Mouse (Mus musculus) hindbrain, embryonic 15.5 days (tissue): ENCODE data around the gene Abracl. TPM values are rescaled to one million over a fixed set of nuclear protein-coding genes. Genes with fewer than 3 reads are reported as not detected.
A peak's percentile ranks its signal among the peaks of the same experiment; 100 is the strongest.

Experiments used
- ATAC-seq: fragments of 200-750 bp; cut with Nextera tagmentation; 2 replicates; pipeline ENCODE4 v1.8.0; 2017; ENCODE audit warnings: low read depth, moderate number of reproducible peaks, moderate TSS enrichment; ENCODE audit not compliant: low FRiP score
- H3K27ac ChIP-seq: fragments of 300-500 bp; sonication (generic); replicated peaks from 2 replicates; pipeline ENCODE4 v1.5.1; 2015; ENCODE audit warnings: mild to moderate bottlenecking, inconsistent platforms
- H3K27me3 ChIP-seq: fragments of 300-500 bp; sonication (generic); 2 replicates; pipeline ENCODE4 v1.6.1; 2015; ENCODE audit warnings: control low read depth, inconsistent platforms
- H3K36me3 ChIP-seq: fragments of 300-500 bp; sonication (generic); 2 replicates; pipeline ENCODE4 v1.6.1; 2015; ENCODE audit warnings: control low read depth, inconsistent platforms
- H3K4me1 ChIP-seq: fragments of 300-500 bp; sonication (generic); replicated peaks from 2 replicates; pipeline ENCODE4 v1.6.1; 2015; ENCODE audit warnings: control low read depth, inconsistent platforms
- H3K4me2 ChIP-seq: fragments of 300-500 bp; sonication (generic); 2 replicates; pipeline ENCODE4 v1.6.1; 2015; ENCODE audit warnings: moderate library complexity, mild to moderate bottlenecking, inconsistent platforms
- H3K4me3 ChIP-seq: fragments of 300-500 bp; sonication (generic); 2 replicates; pipeline ENCODE4 v1.5.1; 2015; ENCODE audit warnings: mild to moderate bottlenecking, inconsistent platforms
- H3K9ac ChIP-seq: fragments of 300-500 bp; sonication (generic); 2 replicates; pipeline ENCODE4 v1.6.1; 2015; ENCODE audit warnings: inconsistent platforms
- H3K9me3 ChIP-seq: fragments of 300-500 bp; sonication (generic); 2 replicates; pipeline ENCODE4 v1.6.1; 2016; ENCODE audit warnings: control low read depth, inconsistent platforms
- WGBS: fragments of 180-500 bp; shearing (Covaris S2); methylation state at CpG from one replicate; pipeline ENCODE4 v1.1.7; 2015; 5-methylcytosine and 5-hydroxymethylcytosine counted together
- polyA plus RNA-seq: library from polyadenylated mRNA; unstranded; fragments of >200 nt; fragmentation: Nextera tagmentation; extraction: Ambion mirVana; gene quantifications from 2 replicates; pipeline ENCODE4 v1.2.1, GENCODE M21; 2015

Gene Abracl
- polyA plus RNA-seq, result 59.6 and 62.0 TPM in 2 replicates

DNA sequence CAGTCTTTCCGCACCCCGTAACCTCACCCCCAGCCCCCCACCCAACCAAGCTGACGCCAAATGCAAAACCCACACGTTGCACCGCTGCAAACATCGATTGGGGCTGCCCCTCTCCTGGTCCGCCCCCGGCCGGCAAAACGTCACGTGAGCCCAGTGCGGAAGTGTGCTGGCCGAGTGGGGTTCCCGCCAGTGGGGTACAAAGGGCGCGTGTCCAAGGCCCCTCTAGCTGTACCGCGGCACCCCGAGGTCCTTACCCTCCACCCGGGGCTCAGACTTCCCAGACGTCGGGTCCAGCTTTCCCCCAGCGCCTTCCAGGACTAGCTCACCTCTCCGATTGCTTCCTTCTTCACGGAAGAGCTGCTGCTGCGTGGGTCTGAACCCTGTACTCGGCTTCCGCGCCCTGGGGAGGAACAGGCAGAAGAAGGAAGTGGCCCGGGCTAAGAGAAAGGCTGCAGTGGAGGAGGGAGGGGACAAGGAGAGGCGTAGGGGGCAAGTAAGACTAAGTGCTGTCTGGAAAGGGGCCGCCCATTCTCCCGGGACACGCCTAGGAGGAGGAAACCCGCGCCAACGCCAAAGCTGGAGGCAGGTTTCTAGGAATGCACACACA lies at the start of gene Abracl:
Gene Abracl (minus strand): TSS at position 548 of the 607 bp plus-strand sequence.
- WGBS, result 0% methylated on average over 37 of the region's 37 CpGs
- H3K9me3 ChIP-seq, result no peaks in the 10 kb centered on the region
- ATAC-seq, result peak; percentile 95
- peak within 1 kb of the TSS; percentile 90 for H3K27ac ChIP-seq
- peak within 1 kb of the TSS; percentile 68 for H3K4me3 ChIP-seq
- no peaks in the 10 kb centered on the region for H3K27me3 ChIP-seq
- H3K4me1 ChIP-seq, result peaks cover 14% of the 10 kb centered on the region
- H3K4me2 ChIP-seq, result peak within 1 kb of the TSS; percentile 71
- H3K36me3 ChIP-seq, result peaks cover 2% of the 10 kb centered on the region
- peak within 1 kb of the TSS; percentile 69 for H3K9ac ChIP-seq

DNA sequence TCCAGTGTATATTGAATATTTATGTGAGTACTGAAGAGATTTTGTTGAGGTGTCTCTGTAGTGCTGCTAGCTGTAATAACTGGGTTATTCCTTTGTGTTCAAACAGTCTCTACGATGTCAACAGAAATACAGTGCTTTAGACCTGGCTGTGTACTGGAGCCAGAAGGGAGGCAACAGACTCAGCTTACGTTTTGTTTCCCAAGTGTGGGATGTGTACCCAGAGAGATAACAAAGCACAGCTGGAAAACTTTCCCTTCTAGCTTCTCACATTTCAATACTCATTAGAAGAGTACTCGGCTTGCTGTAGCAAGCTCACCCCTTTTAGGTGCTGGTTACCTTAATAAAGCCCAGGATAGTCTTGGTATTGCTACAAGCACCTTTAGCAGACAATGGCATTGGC lies 49.8 kb upstream of the Abracl start:
- H3K4me1 ChIP-seq, result peaks cover 22% of the 10 kb centered on the region
- no peaks in the 10 kb centered on the region for H3K27me3 ChIP-seq
- H3K4me2 ChIP-seq, result no peak overlapping the region
- no peaks in the 10 kb centered on the region for H3K36me3 ChIP-seq
- ATAC-seq, result no peak
- no peaks in the 10 kb centered on the region for H3K9me3 ChIP-seq
- no peak overlapping the region for H3K9ac ChIP-seq
- no peak overlapping the region for H3K27ac ChIP-seq
- no peak overlapping the region for H3K4me3 ChIP-seq
- WGBS, result 71% methylated on average over 3 of the region's 3 CpGs

DNA sequence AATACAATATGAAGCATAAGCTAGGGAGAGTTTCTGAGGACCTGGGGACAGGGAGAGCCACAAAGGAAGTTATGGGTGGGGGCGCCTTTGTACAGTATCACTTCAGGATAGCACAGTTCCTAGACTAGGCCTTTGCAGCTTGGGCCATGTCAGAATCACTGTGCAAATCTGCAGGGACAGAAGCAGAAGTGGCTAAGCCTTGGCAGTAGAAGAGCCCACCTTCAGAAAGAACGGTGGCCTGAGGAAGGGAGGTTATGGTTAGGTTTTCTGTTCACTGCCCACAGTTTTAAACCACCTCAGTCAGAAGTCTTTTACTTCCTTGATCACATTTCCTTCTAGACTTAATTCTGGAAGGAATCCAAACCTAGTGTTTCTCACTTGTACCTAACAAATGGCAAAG lies 47.5 kb upstream of the Abracl start:
- Histone ChIP-seq H3K4me3 (no peak overlapping the region), H3K9ac (no peak overlapping the region), H3K27ac (peak overlapping the region; percentile 65), H3K4me2 (no peak overlapping the region), H3K27me3 (no peaks in the 10 kb centered on the region), H3K9me3 (no peaks in the 10 kb centered on the region), H3K4me1 (peaks cover 33% of the 10 kb centered on the region), H3K36me3 (no peaks in the 10 kb centered on the region)
- 90% methylated on average over 2 of the region's 2 CpGs for WGBS
- ATAC-seq, result no peak

DNA sequence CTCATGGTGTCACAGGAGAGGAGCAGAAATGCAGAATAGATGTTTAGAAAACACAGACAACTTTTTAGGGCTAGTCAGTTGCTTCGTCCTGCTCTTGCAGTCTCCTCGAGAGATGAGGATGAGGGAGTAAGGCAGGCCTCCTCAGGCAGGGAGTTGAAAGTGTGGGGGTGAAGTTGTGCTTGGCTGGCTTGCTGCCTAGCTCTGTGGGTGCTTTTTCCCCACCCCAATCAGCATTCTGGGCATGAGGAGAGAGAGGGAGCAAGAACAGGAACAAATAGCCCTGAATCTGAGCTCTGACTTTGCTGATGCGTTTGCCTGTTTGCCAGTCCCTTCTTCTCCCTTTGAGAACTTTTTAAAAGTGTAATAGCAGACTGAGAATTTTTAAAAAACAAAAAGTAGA lies 47.1 kb upstream of the Abracl start:
- Histone ChIP-seq H3K27me3 (no peaks in the 10 kb centered on the region), H3K36me3 (no peaks in the 10 kb centered on the region), H3K27ac (peak overlapping the region; percentile 65), H3K9ac (no peak overlapping the region), H3K9me3 (no peaks in the 10 kb centered on the region), H3K4me2 (no peak overlapping the region), H3K4me3 (no peak overlapping the region), H3K4me1 (peaks cover 33% of the 10 kb centered on the region)
- ATAC-seq, result peak; percentile 46; the same call in 1 of the 2 replicates
- WGBS, result 64% methylated on average over 3 of the region's 3 CpGs

DNA sequence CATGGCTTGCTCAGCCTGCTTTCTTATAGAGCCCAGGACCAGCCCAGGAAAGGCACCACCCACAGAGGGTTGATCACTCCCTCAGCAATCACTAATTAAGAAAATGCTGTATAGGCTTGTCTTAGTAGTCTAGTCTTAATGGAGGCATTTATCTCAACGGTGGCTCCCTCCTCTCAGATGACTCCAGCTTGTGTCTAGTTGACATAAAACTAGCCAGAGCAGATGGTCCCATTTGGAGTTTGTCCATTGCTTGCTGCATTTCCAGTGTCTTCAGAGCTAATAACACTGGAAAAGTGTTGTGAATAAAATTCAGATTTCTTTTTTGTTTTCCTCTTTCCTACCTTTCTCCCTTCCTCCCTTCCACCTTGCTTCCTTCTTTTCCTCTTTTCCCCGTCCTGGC lies 46.5 kb upstream of the Abracl start:
- H3K27ac ChIP-seq, result 0 out of 2 replicates have a peak overlapping the region, but pooled peaks have one; percentile 21
- WGBS, result 63% methylated on average over 2 of the region's 2 CpGs

DNA sequence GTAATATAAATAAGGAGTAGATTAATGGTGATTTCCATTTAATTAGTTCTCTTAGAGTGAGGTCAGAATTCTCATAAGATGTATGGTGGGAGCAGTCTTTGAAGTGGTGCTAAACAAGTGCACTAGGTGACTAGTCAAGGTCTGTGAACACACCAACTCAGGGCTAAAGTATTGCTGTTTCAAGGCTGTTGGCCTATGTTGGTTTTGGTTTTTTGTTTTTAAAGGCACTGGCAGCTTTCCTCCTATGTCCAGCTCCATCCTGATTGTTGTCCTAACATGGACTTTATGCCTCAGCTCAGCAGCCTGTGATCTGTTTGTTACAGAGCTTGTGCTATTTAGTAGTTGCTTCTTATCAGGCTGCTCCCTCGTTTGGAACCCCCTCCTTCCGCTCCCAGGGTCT lies 45.8 kb upstream of the Abracl start:
- no peak for ATAC-seq
- Histone ChIP-seq H3K4me1 (peaks cover 33% of the 10 kb centered on the region), H3K27ac (no peak overlapping the region), H3K9ac (no peak overlapping the region), H3K27me3 (no peaks in the 10 kb centered on the region), H3K4me2 (no peak overlapping the region), H3K36me3 (no peaks in the 10 kb centered on the region), H3K9me3 (no peaks in the 10 kb centered on the region), H3K4me3 (no peak overlapping the region)
- WGBS, result 91% methylated on average over 2 of the region's 2 CpGs

More for the DNA sequence above, 46.5 kb upstream of the Abracl start:
- Histone ChIP-seq H3K9ac (no peak overlapping the region), H3K27me3 (no peaks in the 10 kb centered on the region), H3K9me3 (no peaks in the 10 kb centered on the region), H3K36me3 (no peaks in the 10 kb centered on the region), H3K4me2 (no peak overlapping the region), H3K4me1 (peaks cover 33% of the 10 kb centered on the region), H3K4me3 (no peak overlapping the region)
- no peak for ATAC-seq

DNA sequence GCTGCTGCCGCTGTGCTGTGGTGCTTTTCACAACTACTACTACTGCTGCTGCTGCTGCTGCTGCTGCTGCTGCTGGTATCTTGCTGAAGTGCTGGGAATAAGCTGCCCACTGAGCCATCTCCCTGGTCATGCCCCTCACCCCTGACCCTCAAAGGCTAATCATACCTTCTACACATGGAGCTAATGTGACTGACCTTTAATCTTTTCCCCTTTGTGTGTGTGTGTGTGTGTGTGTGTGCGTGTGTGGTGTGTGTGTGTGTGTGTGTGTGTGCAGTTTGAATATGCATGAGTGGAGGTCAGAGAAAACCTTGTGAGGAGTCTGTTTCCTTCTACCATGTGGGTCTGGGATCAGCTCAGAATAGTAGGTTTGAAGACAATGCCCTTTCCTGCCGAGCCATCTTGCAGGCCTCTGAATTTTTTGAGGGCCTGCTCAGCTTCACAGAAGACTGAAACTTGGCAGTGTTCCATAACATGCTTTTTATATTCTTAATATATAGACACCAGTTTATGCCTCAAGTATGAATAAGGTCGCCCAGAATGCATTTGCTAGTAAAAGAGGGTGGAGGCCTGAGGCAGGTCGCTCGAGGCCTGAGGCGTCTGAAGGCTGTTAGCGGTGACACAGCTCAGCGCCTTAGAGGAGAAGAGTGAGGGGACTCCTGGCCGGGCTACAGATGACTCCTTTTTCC lies 44.8 kb upstream of the Abracl start:
- Histone ChIP-seq H3K4me2 (no peak overlapping the region), H3K36me3 (no peaks in the 10 kb centered on the region), H3K4me3 (no peak overlapping the region), H3K27me3 (no peaks in the 10 kb centered on the region), H3K4me1 (peaks cover 30% of the 10 kb centered on the region), H3K9ac (no peak overlapping the region), H3K27ac (no peak overlapping the region), H3K9me3 (no peaks in the 10 kb centered on the region)
- WGBS, result 60% methylated on average over 10 of the region's 10 CpGs
- 0 out of 2 replicates have a peak, but pooled peaks have one; percentile 46 for ATAC-seq

DNA sequence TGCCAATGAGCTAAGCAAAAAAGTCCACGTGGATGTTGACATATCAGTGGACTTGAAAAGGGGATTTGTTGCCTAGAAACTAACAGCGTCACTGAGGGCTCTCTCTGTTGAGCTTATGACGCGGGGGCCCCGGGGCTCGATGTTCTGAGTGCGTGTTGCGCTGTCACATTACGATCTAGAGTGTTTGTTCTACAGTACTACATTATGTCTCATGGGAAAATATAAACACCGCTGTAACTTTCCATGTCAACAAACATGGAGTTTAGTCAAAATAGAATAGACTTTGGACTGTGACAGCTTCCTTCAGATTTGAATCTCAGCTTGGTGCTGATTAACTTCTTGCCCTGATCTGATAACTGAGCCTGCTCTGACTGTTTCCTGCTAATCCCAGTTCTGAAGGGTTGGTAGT lies 42.9 kb upstream of the Abracl start:
- Histone ChIP-seq H3K9ac (no peak overlapping the region), H3K4me2 (no peak overlapping the region), H3K4me1 (peaks cover 29% of the 10 kb centered on the region), H3K9me3 (no peaks in the 10 kb centered on the region), H3K27ac (no peak overlapping the region), H3K36me3 (no peaks in the 10 kb centered on the region), H3K27me3 (no peaks in the 10 kb centered on the region), H3K4me3 (no peak overlapping the region)
- 85% methylated on average over 10 of the region's 10 CpGs for WGBS
- ATAC-seq, result no peak

DNA sequence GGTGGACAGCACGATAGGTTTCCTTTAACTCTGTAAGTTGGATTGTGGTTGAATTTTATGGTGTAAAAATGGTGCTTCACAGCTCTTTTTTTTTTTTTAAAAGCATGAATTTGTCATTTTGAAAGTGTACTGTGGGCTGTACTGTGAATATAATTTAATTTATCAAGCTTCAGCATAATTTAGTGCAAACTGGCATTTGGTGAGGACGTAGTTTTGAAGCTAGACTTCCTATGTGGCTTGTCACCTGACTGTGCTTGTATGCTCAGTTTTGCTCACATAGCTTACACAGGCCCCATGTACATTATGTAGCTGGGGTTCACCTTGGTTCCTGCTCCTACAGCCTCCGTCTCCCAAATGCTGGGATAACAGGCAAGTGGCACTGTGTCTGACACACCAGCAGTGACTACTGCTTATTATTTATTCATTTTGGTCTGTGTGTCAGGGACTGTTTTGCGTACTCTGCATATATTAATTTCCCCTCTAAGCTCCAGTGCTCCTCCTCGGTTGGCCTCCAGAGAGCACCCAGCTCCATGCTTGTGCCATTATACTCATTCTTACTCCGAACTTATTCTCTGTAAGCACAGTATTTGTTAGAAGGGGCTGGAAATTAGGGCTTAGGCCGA lies 41.6 kb upstream of the Abracl start:
- WGBS, result 68% methylated on average over 7 of the region's 7 CpGs
- H3K4me1 ChIP-seq, result peaks cover 16% of the 10 kb centered on the region; the same call in 1 of the 2 replicates
- ATAC-seq, result no peak

DNA sequence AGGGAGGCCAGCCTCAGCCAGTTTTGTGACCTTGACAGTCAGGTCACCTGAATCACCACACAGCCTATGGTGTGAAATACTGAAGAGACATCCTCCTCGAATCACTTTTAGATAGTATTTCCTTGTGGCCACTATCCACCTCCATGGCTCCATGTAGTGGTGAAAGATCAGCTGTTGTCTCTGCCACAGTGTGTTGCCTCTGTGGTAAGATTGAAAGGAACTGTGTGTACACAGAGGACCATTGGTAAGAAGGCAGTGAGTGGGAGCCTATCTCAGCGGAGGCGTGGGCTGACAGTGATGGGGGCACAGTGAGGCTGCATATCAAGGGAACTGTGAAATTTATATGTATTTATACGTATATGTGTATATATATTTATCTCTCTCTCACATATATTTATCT lies 38.4 kb upstream of the Abracl start:
- no peaks in the 10 kb centered on the region for H3K9me3 ChIP-seq
- WGBS, result 85% methylated on average over 4 of the region's 4 CpGs
- no peaks in the 10 kb centered on the region for H3K36me3 ChIP-seq
- no peak overlapping the region for H3K9ac ChIP-seq
- no peak overlapping the region for H3K4me2 ChIP-seq
- H3K27me3 ChIP-seq, result no peaks in the 10 kb centered on the region
- no peak overlapping the region for H3K27ac ChIP-seq
- H3K4me3 ChIP-seq, result no peak overlapping the region
- peaks cover 23% of the 10 kb centered on the region for H3K4me1 ChIP-seq
- ATAC-seq, result no peak

More for the DNA sequence above, 41.6 kb upstream of the Abracl start:
- Histone ChIP-seq H3K9ac (no peak overlapping the region), H3K9me3 (no peaks in the 10 kb centered on the region), H3K4me3 (no peak overlapping the region), H3K27me3 (no peaks in the 10 kb centered on the region), H3K27ac (no peak overlapping the region), H3K36me3 (no peaks in the 10 kb centered on the region), H3K4me2 (no peak overlapping the region)

DNA sequence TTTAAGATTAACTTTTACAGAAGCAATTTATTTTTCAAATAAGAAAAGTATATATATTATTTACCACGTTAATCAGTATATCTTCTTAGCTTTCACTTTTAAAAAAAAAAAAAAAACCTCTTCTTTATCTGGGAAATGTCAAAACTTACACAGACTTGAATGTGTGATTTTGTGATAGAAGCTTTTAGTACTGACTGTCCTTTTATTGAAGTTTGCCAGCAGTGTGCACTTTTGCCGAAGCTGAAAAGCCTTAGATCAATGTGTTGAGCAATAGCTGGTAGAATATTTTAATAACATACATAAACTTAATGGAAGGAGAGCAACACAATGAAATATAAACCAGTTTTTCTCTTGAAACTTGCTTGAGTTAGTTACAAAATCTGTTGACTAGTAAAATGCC lies 37.7 kb upstream of the Abracl start:
- Histone ChIP-seq H3K27ac (no peak overlapping the region), H3K4me1 (peaks cover 25% of the 10 kb centered on the region), H3K27me3 (no peaks in the 10 kb centered on the region), H3K4me2 (no peak overlapping the region), H3K9me3 (no peaks in the 10 kb centered on the region), H3K4me3 (no peak overlapping the region), H3K36me3 (no peaks in the 10 kb centered on the region), H3K9ac (no peak overlapping the region)
- no peak for ATAC-seq
- 91% methylated on average over 2 of the region's 2 CpGs for WGBS

DNA sequence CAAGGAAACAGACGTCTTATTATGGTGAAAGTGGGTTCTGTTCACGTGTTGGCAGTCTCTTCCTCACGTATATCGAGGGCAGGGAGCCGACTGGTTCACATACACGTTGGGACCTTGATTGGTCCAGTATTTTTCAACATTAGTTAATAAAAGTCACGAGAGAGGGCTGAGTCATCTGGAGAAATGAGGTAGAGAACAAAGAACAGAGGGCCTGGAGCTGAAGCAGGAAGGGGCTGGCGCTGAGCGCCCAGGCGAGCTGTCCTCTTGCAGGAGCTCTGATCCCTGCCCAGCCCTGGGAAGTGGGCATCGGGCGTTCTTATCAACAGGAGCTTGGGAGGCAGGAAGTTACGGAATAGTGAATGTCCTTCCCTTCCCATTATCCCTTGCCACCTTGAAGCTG lies 36.7 kb upstream of the Abracl start:
- Histone ChIP-seq H3K4me2 (no peak overlapping the region), H3K27ac (no peak overlapping the region), H3K36me3 (no peaks in the 10 kb centered on the region), H3K27me3 (no peaks in the 10 kb centered on the region), H3K9me3 (no peaks in the 10 kb centered on the region), H3K4me3 (no peak overlapping the region), H3K4me1 (peaks cover 25% of the 10 kb centered on the region), H3K9ac (no peak overlapping the region)
- no peak for ATAC-seq
- 89% methylated on average over 13 of the region's 13 CpGs for WGBS
